Mouse (Mus musculus): ENCODE measurements around the gene Sec61g. TPM values are rescaled to one million over a fixed set of nuclear protein-coding genes. Genes with fewer than 3 reads are reported as not detected.

The Sec61g gene
- polyA plus RNA-seq, 1 experiment from 2014 or later: 34.8 TPM

DNA sequence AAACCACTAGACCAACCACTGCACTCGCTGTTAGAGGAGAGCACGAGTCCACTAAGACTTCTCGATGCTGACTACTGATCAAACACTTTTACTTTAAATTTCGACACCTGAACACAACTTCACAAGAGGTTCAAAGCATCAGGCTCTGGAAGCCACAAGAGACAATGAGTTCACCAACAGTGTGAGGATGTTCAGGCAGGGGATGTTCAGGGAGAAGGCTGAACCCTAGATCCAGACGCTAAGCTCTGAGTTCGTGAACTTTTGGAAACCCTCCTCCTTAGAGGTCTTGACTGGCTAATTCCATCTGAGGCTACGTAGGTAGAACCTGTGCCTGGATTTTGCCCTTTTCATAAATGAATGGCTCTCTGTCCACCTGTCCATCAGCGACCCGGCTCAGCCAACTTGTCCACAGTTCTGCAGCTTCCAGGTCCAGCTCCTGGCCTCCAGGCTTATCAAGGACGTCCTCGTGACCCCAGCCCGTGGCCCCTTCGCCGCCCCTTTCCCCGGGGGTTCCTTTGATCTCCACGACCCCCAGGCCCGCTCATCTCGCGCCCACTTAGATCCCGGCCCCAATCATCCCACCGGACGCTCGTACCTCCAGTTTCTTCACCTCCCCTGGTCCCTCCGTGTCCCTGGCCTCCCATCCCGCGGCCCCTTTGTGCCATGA, 766 bp downstream of the Sec61g start:
- no peak for TF ChIP-seq CTCF (IDR thresholded peaks at IDR 0.05; ENCODE audit: low read depth)
- Histone ChIP-seq H3K36me3 (ENCODE audit: control insufficient read depth, insufficient read depth) (peaks cover 17% of the 10 kb centered on the region), H3K4me2 (replicated peaks; ENCODE audit: low read depth) (peak overlapping the region; percentile 68), H3K27me3 (replicated peaks; ENCODE audit: control insufficient read depth, insufficient read depth, low read length) (no peaks in the 10 kb centered on the region), H3K4me1 (replicated peaks; ENCODE audit: control insufficient read depth, insufficient read depth, low read length) (no peaks in the 10 kb centered on the region), H3K9ac (ENCODE audit: low read depth, low read length) (peak overlapping the region; percentile 95), H3K4me3 (ENCODE audit: low read depth, low read length) (peak overlapping the region; percentile 98), H3K9me3 (ENCODE audit: control insufficient read depth) (no peaks in the 10 kb centered on the region), H3K27ac (ENCODE audit: low read depth, low read length) (peak overlapping the region; percentile 98)
- peak; percentile 58 for ATAC-seq
- 2% methylated on average over 26 of the region's 26 CpGs for WGBS

DNA sequence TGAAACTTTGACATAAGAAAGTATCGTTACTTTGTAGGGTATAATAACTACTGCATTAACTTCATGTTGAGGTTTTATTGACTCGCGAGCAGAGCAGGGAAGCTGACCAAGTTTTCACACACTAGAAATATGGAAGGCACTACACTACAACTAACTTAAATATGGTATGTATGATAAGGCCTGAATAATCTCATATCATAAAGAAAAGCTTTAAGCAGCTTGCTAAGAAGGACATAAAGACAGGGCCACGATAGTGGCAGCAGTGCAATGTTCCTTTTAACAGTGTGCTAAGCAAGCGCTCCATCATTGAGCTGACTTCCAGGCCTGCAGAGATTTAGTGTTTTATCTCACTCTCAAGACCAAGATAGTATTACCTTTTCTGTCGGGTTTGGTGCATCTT, 2.3 kb downstream of the Sec61g start:
- Histone ChIP-seq H3K4me2 (replicated peaks; ENCODE audit: low read depth) (no peak overlapping the region), H3K36me3 (ENCODE audit: control insufficient read depth, insufficient read depth) (peaks cover 20% of the 10 kb centered on the region), H3K9ac (ENCODE audit: low read depth, low read length) (no peak overlapping the region), H3K9me3 (ENCODE audit: control insufficient read depth) (no peaks in the 10 kb centered on the region), H3K4me3 (ENCODE audit: low read depth, low read length) (no peak overlapping the region), H3K4me1 (replicated peaks; ENCODE audit: control insufficient read depth, insufficient read depth, low read length) (no peaks in the 10 kb centered on the region), H3K27me3 (replicated peaks; ENCODE audit: control insufficient read depth, insufficient read depth, low read length) (no peaks in the 10 kb centered on the region), H3K27ac (ENCODE audit: low read depth, low read length) (no peak overlapping the region)
- no peak for TF ChIP-seq CTCF (IDR thresholded peaks at IDR 0.05; ENCODE audit: low read depth)
- WGBS: 97% methylated on average over 6 of the region's 6 CpGs
- no peak for ATAC-seq

DNA sequence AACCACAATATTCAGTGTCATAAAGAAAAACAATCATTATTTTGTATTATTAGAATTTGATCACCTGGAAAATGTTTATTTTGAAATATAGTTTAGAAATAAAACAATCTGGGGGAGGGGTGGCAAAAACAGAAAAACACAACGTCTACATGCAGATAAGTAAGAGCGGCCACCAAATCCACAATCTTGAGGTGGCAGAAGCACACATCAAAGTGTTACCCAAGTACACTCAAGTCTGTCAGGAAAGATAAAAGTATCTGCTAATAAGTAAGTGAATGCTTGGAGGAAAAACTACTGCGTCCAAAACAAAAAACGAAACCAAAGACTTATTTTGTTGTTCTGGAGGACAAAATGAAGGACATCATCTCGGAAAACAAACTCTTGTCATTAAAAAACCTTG, 5.1 kb downstream of the Sec61g start:
- H3K4me1 ChIP-seq (replicated peaks; ENCODE audit: control insufficient read depth, insufficient read depth, low read length): no peaks in the 10 kb centered on the region
- no peak overlapping the region for H3K9ac ChIP-seq (ENCODE audit: low read depth, low read length)
- TF ChIP-seq CTCF (IDR thresholded peaks at IDR 0.05; ENCODE audit: low read depth): no peak
- H3K4me3 ChIP-seq (ENCODE audit: low read depth, low read length): no peak overlapping the region
- H3K36me3 ChIP-seq (ENCODE audit: control insufficient read depth, insufficient read depth): peaks cover 26% of the 10 kb centered on the region
- ATAC-seq: no peak
- H3K9me3 ChIP-seq (ENCODE audit: control insufficient read depth): no peaks in the 10 kb centered on the region
- WGBS: 93% methylated on average over 5 of the region's 5 CpGs
- H3K27ac ChIP-seq (ENCODE audit: low read depth, low read length): no peak overlapping the region
- no peaks in the 10 kb centered on the region for H3K27me3 ChIP-seq (replicated peaks; ENCODE audit: control insufficient read depth, insufficient read depth, low read length)
- H3K4me2 ChIP-seq (replicated peaks; ENCODE audit: low read depth): no peak overlapping the region

DNA sequence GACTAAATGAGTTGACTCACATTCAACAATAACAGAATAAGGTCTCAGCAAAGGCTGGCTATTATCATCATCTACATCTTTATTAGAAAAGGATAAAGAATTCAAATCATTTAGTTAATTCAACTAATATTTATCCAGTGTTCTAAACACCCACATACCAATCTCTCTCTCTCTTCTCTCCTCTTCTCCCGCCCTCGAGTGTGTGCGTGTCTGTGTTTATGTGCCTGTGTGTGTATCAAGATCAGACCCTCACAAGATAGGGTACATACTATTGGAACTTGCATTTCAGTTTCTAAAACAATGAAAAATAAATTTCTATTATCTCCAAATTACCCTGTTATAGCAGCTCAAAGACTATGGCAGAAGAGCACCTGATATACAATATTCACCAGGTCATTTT, 5.5 kb downstream of the Sec61g start:
- 80% methylated on average over 3 of the region's 3 CpGs for WGBS
- Histone ChIP-seq H3K9ac (ENCODE audit: low read depth, low read length) (no peak overlapping the region), H3K4me2 (replicated peaks; ENCODE audit: low read depth) (no peak overlapping the region), H3K27me3 (replicated peaks; ENCODE audit: control insufficient read depth, insufficient read depth, low read length) (no peaks in the 10 kb centered on the region), H3K36me3 (ENCODE audit: control insufficient read depth, insufficient read depth) (peaks cover 26% of the 10 kb centered on the region), H3K27ac (ENCODE audit: low read depth, low read length) (no peak overlapping the region), H3K4me1 (replicated peaks; ENCODE audit: control insufficient read depth, insufficient read depth, low read length) (no peaks in the 10 kb centered on the region), H3K9me3 (ENCODE audit: control insufficient read depth) (no peaks in the 10 kb centered on the region), H3K4me3 (ENCODE audit: low read depth, low read length) (no peak overlapping the region)
- TF ChIP-seq CTCF (IDR thresholded peaks at IDR 0.05; ENCODE audit: low read depth): no peak
- ATAC-seq: no peak

DNA sequence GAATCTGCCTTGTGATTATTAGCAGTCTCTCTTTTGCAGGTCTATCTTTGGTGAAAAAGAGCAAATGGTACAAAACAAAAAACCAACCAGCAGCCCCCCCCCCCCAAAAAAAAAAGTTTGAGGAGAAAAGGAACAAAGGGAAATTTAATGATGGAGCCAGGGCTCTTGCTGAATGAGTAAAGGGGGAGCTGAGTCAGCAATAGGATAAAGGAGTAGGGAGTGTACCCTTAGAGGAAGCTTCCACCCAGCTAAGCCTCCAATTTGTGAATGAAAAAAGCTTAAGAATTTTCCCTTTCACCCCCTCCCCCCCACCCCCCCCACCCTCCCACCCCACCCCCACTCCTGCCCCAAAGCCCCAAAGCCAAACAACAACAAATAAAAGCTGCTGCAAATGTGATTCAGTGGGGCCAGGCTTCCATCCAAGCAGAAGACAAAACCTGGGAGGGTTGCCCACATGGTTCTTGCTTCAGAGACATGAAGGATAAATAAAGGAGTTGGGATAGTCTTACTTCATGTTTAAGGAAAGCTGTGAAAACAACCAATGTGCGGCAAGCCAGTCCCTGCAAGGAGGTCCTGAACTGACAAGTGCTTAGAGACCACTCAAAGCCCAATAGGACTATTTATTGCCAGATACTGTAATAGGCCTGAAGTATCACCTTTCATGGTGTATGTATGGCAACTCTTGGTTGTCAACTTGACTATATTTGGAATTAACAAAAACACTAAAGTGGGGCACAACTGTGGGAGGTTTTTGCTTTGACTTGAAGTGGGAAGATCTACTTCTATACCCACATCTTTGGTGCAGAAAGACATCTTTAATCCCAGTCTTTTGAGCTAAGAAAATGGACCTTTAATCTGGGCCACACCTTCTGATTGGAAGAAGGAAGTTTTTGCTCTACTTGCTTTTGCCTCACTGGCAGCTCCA, 9.3 kb downstream of the Sec61g start:
- H3K27ac ChIP-seq (ENCODE audit: low read depth, low read length): no peak overlapping the region
- H3K36me3 ChIP-seq (ENCODE audit: control insufficient read depth, insufficient read depth): peaks cover 15% of the 10 kb centered on the region
- H3K4me2 ChIP-seq (replicated peaks; ENCODE audit: low read depth): no peak overlapping the region
- no peak overlapping the region for H3K4me3 ChIP-seq (ENCODE audit: low read depth, low read length)
- 60% methylated on average over 1 of the region's 1 CpGs for WGBS
- H3K9me3 ChIP-seq (ENCODE audit: control insufficient read depth): no peaks in the 10 kb centered on the region
- TF ChIP-seq CTCF (IDR thresholded peaks at IDR 0.05; ENCODE audit: low read depth): no peak
- H3K4me1 ChIP-seq (replicated peaks; ENCODE audit: control insufficient read depth, insufficient read depth, low read length): no peaks in the 10 kb centered on the region
- no peak overlapping the region for H3K9ac ChIP-seq (ENCODE audit: low read depth, low read length)
- no peaks in the 10 kb centered on the region for H3K27me3 ChIP-seq (replicated peaks; ENCODE audit: control insufficient read depth, insufficient read depth, low read length)
- no peak for ATAC-seq

Other genes starting within 250 kb of the Sec61g start
- 5.0 and 7.0 TPM in 2 replicates for gene Egfr, start 243.7 kb upstream of the Sec61g start, polyA plus RNA-seq (2015; fragmentation: Nextera tagmentation; extraction: Ambion mirVana)

Data from intestine, postnatal 0 days (tissue).